Mouse (Mus musculus): ENCODE measurements at regions not wholly inside any gene's neighbourhood (a gene's known extent, or its start where the extent isn't known, plus 50 kb on each side); places are given as distances from the start of the nearest gene placed in this dataset.

DNA sequence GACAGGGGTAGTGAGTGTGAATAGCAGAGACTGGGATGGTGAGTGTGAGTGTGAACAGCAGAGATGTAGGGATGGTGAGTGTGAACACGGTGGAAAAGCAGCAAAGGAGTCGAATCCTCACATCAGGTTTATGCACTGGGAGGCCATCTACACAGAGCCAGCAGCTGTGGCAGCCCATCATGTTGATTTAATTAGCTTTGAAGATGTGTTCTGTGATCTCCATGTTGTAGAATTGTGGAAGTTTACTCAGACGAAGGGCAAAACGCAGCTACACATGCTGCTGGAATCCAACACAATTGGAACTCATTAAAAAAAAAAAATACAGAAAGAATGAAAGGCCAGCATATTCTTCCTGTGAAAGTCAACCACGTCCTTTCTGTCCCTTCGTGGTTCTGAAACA, 80.2 kb upstream of the Lrig3 start:
- TF ChIP-seq POLR2A (IDR thresholded peaks at IDR 0.05; ENCODE audit: control insufficient read depth, low read depth, low read length): no peak
- no peak for TF ChIP-seq CTCF (IDR thresholded peaks at IDR 0.05; ENCODE audit: control insufficient read depth, insufficient read depth, insufficient replicate concordance, low read depth, low read length)

Data from testis, adult 2 months (tissue).